Mouse (Mus musculus) kidney, embryonic 14.5 days (tissue): ENCODE measurements around the gene Prr23a1. TPM values are rescaled to one million over a fixed set of nuclear protein-coding genes. Genes with fewer than 3 reads are reported as not detected.
A peak's percentile ranks its signal among the peaks of the same experiment; 100 is the strongest.

ENCODE experiments used
- ATAC-seq: fragments of 200-750 bp; cut with Nextera tagmentation; 2 replicates; pipeline ENCODE4 v1.8.0; 2017; ENCODE audit warnings: moderate number of reproducible peaks, mild to moderate bottlenecking, moderate TSS enrichment, moderate library complexity; ENCODE audit not compliant: low FRiP score, low TSS enrichment
- H3K27ac ChIP-seq: fragments of 300-500 bp; sonication (generic); 2 replicates; pipeline ENCODE4 v1.5.1; 2014; ENCODE audit warnings: low read depth, mild to moderate bottlenecking, low read length, moderate library complexity, mixed read lengths
- H3K27me3 ChIP-seq: fragments of 300-500 bp; sonication (generic); 2 replicates; pipeline ENCODE4 v1.6.1; 2014; ENCODE audit warnings: mild to moderate bottlenecking, low read length; ENCODE audit not compliant: control insufficient read depth, insufficient read depth
- H3K36me3 ChIP-seq: fragments of 300-500 bp; sonication (generic); 2 replicates; pipeline ENCODE4 v1.6.1; 2014; ENCODE audit warnings: low read length, mixed read lengths; ENCODE audit not compliant: control insufficient read depth, insufficient read depth
- H3K4me1 ChIP-seq: fragments of 300-500 bp; sonication (generic); 2 replicates; pipeline ENCODE4 v1.6.1; 2014; ENCODE audit warnings: low read length, mixed read lengths; ENCODE audit not compliant: control insufficient read depth, insufficient read depth
- H3K4me2 ChIP-seq: fragments of 300-500 bp; sonication (generic); replicated peaks from 2 replicates; pipeline ENCODE4 v1.6.1; 2014; ENCODE audit warnings: low read depth, mild to moderate bottlenecking, low read length
- H3K4me3 ChIP-seq: fragments of 300-500 bp; sonication (generic); 2 replicates; pipeline ENCODE4 v1.5.1; 2014; ENCODE audit warnings: mild to moderate bottlenecking, low read length
- H3K9ac ChIP-seq: fragments of 300-500 bp; sonication (generic); 2 replicates; pipeline ENCODE4 v1.6.1; 2014; ENCODE audit warnings: low read depth, mild to moderate bottlenecking, low read length, moderate library complexity
- H3K9me3 ChIP-seq: fragments of 300-500 bp; sonication (generic); 2 replicates; pipeline ENCODE4 v1.6.1; 2016; ENCODE audit warnings: low read length; ENCODE audit not compliant: control insufficient read depth
- WGBS: fragments of 180-500 bp; shearing (Covaris S2); extraction: QIAGEN DNeasy Blood & Tissue Kit; methylation state at CpG from one replicate; pipeline ENCODE4 v1.1.7; 2014; 5-methylcytosine and 5-hydroxymethylcytosine counted together
- polyA plus RNA-seq: library from polyadenylated mRNA; unstranded; fragments of >200 nt; fragmentation: Nextera tagmentation; extraction: Ambion mirVana; gene quantifications from 2 replicates; pipeline ENCODE4 v1.2.1, GENCODE M21; 2014

The Prr23a1 gene
- polyA plus RNA-seq, 1 experiment from 2014 or later = not detected

GRCm38 (mm10) chr9:98819481-98819880 lies 22.8 kb upstream of the Prr23a1 start:
- Histone ChIP-seq H3K9me3 (no peaks in the 10 kb centered on the region), H3K27me3 (no peaks in the 10 kb centered on the region), H3K4me3 (no peak overlapping the region), H3K4me1 (no peaks in the 10 kb centered on the region), H3K36me3 (no peaks in the 10 kb centered on the region), H3K4me2 (no peak overlapping the region), H3K9ac (no peak overlapping the region), H3K27ac (no peak overlapping the region)
- no peak for ATAC-seq
- WGBS = 77% methylated on average over 2 of the region's 2 CpGs

GRCm38 (mm10) chr9:98820461-98820860 lies 21.8 kb upstream of the Prr23a1 start:
- 87% methylated on average over 4 of the region's 4 CpGs for WGBS
- Histone ChIP-seq H3K36me3 (no peaks in the 10 kb centered on the region), H3K27me3 (no peaks in the 10 kb centered on the region), H3K4me1 (no peaks in the 10 kb centered on the region), H3K4me3 (no peak overlapping the region), H3K4me2 (no peak overlapping the region), H3K9me3 (no peaks in the 10 kb centered on the region), H3K9ac (no peak overlapping the region), H3K27ac (no peak overlapping the region)
- ATAC-seq = no peak

DNA sequence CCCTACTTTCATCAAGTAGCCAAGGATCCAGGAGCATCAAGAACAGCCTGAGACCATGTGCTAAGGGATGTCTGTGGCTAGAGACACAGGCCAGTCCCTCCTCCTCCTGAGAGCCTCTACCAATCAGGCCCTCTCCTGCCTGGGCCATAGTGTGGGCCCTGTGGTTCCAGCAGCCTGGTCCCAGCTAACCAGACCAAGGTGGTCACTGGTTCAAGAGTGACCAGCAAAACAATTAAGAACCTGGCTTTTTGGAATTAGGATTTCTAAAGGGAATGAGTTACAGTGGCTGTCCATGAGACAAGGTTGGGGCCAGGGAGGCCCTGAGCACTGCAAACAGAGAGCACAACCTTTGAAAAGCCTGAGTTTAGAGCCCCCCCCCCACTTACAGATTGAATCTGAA lies 21.2 kb upstream of the Prr23a1 start:
- Histone ChIP-seq H3K27me3 (no peaks in the 10 kb centered on the region), H3K4me2 (no peak overlapping the region), H3K4me1 (no peaks in the 10 kb centered on the region), H3K9me3 (no peaks in the 10 kb centered on the region), H3K9ac (no peak overlapping the region), H3K36me3 (no peaks in the 10 kb centered on the region), H3K27ac (no peak overlapping the region), H3K4me3 (no peak overlapping the region)
- no peak for ATAC-seq

- Histone ChIP-seq H3K4me1 (no peaks in the 10 kb centered on the region), H3K9me3 (no peaks in the 10 kb centered on the region), H3K4me3 (no peak overlapping the region), H3K36me3 (no peaks in the 10 kb centered on the region), H3K27ac (no peak overlapping the region), H3K9ac (no peak overlapping the region), H3K4me2 (no peak overlapping the region), H3K27me3 (no peaks in the 10 kb centered on the region)
- 93% methylated on average over 7 of the region's 7 CpGs for WGBS
- no peak for ATAC-seq
Observed at GRCm38 (mm10) chr9:98823805-98824204, 18.5 kb upstream of the Prr23a1 start.

DNA sequence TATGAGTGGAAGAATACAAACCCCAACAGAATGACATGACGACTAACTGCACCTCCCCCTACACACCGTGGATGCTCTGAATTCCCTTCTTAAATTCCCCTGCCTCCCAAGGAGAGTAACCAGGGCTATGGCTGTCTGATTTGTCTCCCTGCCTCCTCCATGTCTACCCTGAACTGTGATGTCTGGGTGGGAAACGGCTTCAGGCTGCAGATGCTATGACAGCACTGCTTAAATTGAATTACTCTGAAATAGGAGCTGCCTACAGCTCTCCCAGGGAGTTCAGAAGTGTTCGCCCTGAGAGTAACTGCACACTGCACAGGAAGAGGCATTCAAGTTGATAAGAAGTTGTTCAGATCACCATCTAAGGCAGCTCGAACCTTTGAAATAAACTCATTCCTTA lies 12.8 kb upstream of the Prr23a1 start:
- Histone ChIP-seq H3K27me3 (no peaks in the 10 kb centered on the region), H3K4me1 (no peaks in the 10 kb centered on the region; the same call in 1 of the 2 replicates), H3K9ac (no peak overlapping the region), H3K4me3 (no peak overlapping the region), H3K36me3 (no peaks in the 10 kb centered on the region), H3K9me3 (no peaks in the 10 kb centered on the region), H3K27ac (no peak overlapping the region), H3K4me2 (no peak overlapping the region)
- WGBS = 18% methylated on average over 5 of the region's 5 CpGs
- ATAC-seq = peak; percentile 88; the same call in 1 of the 2 replicates

DNA sequence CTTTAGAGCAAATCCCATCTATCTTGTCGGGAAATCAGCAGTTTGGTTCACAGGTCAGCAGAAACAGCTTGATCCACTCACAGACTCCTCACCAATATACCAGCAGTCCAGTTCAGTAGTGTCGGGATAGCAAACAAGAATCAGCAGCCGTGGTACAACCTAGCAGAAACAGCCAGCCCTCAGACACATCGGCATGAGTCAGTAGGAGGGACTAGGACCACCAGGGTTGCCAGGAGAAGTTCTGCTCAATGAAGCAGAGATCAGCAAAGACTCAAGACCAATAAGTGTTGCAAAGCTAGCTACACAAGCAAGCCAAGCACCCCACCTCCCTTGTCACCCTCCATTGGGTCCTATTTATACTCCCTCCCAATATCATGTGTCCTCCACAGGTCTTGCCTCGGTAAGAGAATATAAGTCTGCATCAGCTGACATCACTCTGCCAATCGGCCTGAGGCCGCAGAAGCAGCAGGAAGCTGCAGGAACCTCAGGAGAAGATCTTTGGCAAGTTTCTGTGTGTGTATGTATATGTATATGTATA lies 4.7 kb upstream of the Prr23a1 start:
- Histone ChIP-seq H3K9ac (no peak overlapping the region), H3K4me1 (no peaks in the 10 kb centered on the region), H3K4me3 (no peak overlapping the region), H3K4me2 (no peak overlapping the region), H3K9me3 (0 out of 2 replicates have a peak, but pooled peaks cover 2% of the 10 kb centered on the region), H3K36me3 (no peaks in the 10 kb centered on the region), H3K27ac (no peak overlapping the region), H3K27me3 (no peaks in the 10 kb centered on the region)
- ATAC-seq = peak; percentile 94
- 35% methylated on average over 7 of the region's 7 CpGs for WGBS

- H3K27ac ChIP-seq = no peak within 1 kb of the TSS
- no peaks in the 10 kb centered on the region for H3K9me3 ChIP-seq
- 0 out of 2 replicates have a peak, but pooled peaks have one; percentile 24 for ATAC-seq
- H3K4me3 ChIP-seq = no peak within 1 kb of the TSS
- H3K27me3 ChIP-seq = no peaks in the 10 kb centered on the region
- H3K4me1 ChIP-seq = no peaks in the 10 kb centered on the region
- 79% methylated on average over 18 of the region's 18 CpGs for WGBS
- H3K36me3 ChIP-seq = no peaks in the 10 kb centered on the region
- H3K9ac ChIP-seq = no peak within 1 kb of the TSS
- no peak within 1 kb of the TSS for H3K4me2 ChIP-seq
Observed at GRCm38 (mm10) chr9:98856210-98856609, 13.9 kb downstream of the Prr23a1 start, which contains the start of gene Prr23a2. Gene Prr23a2 (plus strand): TSS chr9:98856494.

- peaks cover 5% of the 10 kb centered on the region; the same call in 1 of the 2 replicates for H3K9me3 ChIP-seq
- no peak overlapping the region for H3K4me3 ChIP-seq
- ATAC-seq = no peak
- H3K36me3 ChIP-seq = no peaks in the 10 kb centered on the region
- H3K27ac ChIP-seq = no peak overlapping the region
- no peaks in the 10 kb centered on the region for H3K4me1 ChIP-seq
- H3K9ac ChIP-seq = no peak overlapping the region
- H3K4me2 ChIP-seq = no peak overlapping the region
- H3K27me3 ChIP-seq = no peaks in the 10 kb centered on the region; the same call in 1 of the 2 replicates
- 69% methylated on average over 3 of the region's 3 CpGs for WGBS
Observed at GRCm38 (mm10) chr9:98863463-98863862, 21.2 kb downstream of the Prr23a1 start.

GRCm38 (mm10) chr9:98864571-98864970 lies 22.3 kb downstream of the Prr23a1 start, which contains the start of gene Prr23a3:
Gene Prr23a3 (plus strand): TSS chr9:98864767.
- Histone ChIP-seq H3K9ac (no peak within 1 kb of the TSS), H3K4me2 (no peak within 1 kb of the TSS), H3K4me3 (no peak within 1 kb of the TSS), H3K36me3 (no peaks in the 10 kb centered on the region), H3K27me3 (no peaks in the 10 kb centered on the region; the same call in 1 of the 2 replicates), H3K4me1 (no peaks in the 10 kb centered on the region), H3K27ac (no peak within 1 kb of the TSS), H3K9me3 (peaks cover 5% of the 10 kb centered on the region; the same call in 1 of the 2 replicates)
- no peak for ATAC-seq
- 69% methylated on average over 22 of the region's 22 CpGs for WGBS
